ENCODE assay signal across 8 mouse cellular contexts in genomic region chr8:11469095-11469494, GRCm38 (mm10). TPM values are rescaled to one million over a fixed set of nuclear protein-coding genes. Genes with fewer than 3 reads are reported as not detected.
DNase-seq lines count a peak whose midpoint lies in the region; ATAC-seq and TF ChIP-seq lines count a peak whose summit lies in the region.

No protein-coding gene starts in this region.

- H3K9me3 ChIP-seq in hindbrain, embryonic 11.5 days (ENCODE audit: control insufficient read depth, low read length), result no peaks in the 10 kb centered on the region
- no peaks in the 10 kb centered on the region for H3K9me3 ChIP-seq in hindbrain, embryonic 16.5 days (ENCODE audit: control insufficient read depth, low read length)
- H3K9me3 ChIP-seq in kidney, postnatal 0 days (replicated peaks; ENCODE audit: low read length), result no peaks in the 10 kb centered on the region

- no peaks in the 10 kb centered on the region for H3K36me3 ChIP-seq in hindbrain, embryonic 11.5 days (ENCODE audit: control insufficient read depth, insufficient read depth, low read length)
- no peaks in the 10 kb centered on the region for H3K36me3 ChIP-seq in hindbrain, embryonic 16.5 days (ENCODE audit: control insufficient read depth, insufficient read depth, low read length)
- H3K36me3 ChIP-seq in kidney, postnatal 0 days (ENCODE audit: insufficient read depth, low read length), result no peaks in the 10 kb centered on the region
- H3K36me3 ChIP-seq in splenic B cell, adult 2 months (ENCODE audit: control insufficient read depth, insufficient read depth, low read length, poor library complexity, severe bottlenecking), result no peaks in the 10 kb centered on the region

- no peak overlapping the region for H3K27ac ChIP-seq in hindbrain, embryonic 11.5 days (ENCODE audit: low read depth, low read length)
- H3K27ac ChIP-seq in hindbrain, embryonic 16.5 days (ENCODE audit: low read depth, low read length), result no peak overlapping the region
- H3K27ac ChIP-seq in kidney, postnatal 0 days, result peak overlapping the region; percentile 91; the same call in 1 of the 2 replicates

- no peak overlapping the region for H3K4me2 ChIP-seq in hindbrain, embryonic 11.5 days (replicated peaks; ENCODE audit: low read depth, low read length)
- no peak overlapping the region for H3K4me2 ChIP-seq in hindbrain, embryonic 16.5 days (ENCODE audit: low read length)
- no peak overlapping the region for H3K4me2 ChIP-seq in kidney, postnatal 0 days (ENCODE audit: low read length)

- no peak overlapping the region for H3K4me3 ChIP-seq in hindbrain, embryonic 11.5 days (ENCODE audit: low read depth, low read length)
- H3K4me3 ChIP-seq in hindbrain, embryonic 16.5 days (ENCODE audit: low read length), result no peak overlapping the region
- H3K4me3 ChIP-seq in kidney, postnatal 0 days (replicated peaks; ENCODE audit: low read depth, low read length), result no peak overlapping the region

- intact Hi-C loops in left cerebral cortex, postnatal 36 days (cut with DNase I), result no loop called here

- TF ChIP-seq CTCF in kidney, postnatal 0 days (IDR thresholded peaks at IDR 0.05; ENCODE audit: low read depth), result peak; percentile 85

- ATAC-seq in hindbrain, embryonic 11.5 days (ENCODE audit: low FRiP score), result no peak
- no peak for ATAC-seq in hindbrain, embryonic 16.5 days
- ATAC-seq in kidney, postnatal 0 days (replicated peaks; ENCODE audit: low FRiP score, low read depth), result no peak
- no peak for ATAC-seq in frontal cortex, adult (ENCODE audit: low TSS enrichment)

- peak; percentile 40 for DNase-seq in hindbrain, embryonic 11.5 days (ENCODE audit: low spot score)
- DNase-seq in A20 (ENCODE audit: low read depth, low spot score) (peak; percentile 63), R1 (ENCODE audit: low read depth, low spot score) (peak; percentile 72)
- peak; percentile 63 for DNase-seq in kidney, postnatal 0 days (ENCODE audit: low spot score)
- DNase-seq in splenic B cell, adult 2 months (ENCODE audit: low read depth, low spot score), result peak; percentile 37
- DNase-seq in left cerebral cortex, postnatal 36 days (ENCODE audit: low spot score in 2 of 2), result no peak

- H3K27me3 ChIP-seq in hindbrain, embryonic 11.5 days (ENCODE audit: control insufficient read depth, insufficient read depth, low read length), result peaks cover under 1% of the 10 kb centered on the region; the same call in 1 of the 2 replicates
- peaks cover 3% of the 10 kb centered on the region; the same call in 1 of the 2 replicates for H3K27me3 ChIP-seq in hindbrain, embryonic 16.5 days (replicated peaks; ENCODE audit: control insufficient read depth, insufficient read depth, low read length)
- H3K27me3 ChIP-seq in kidney, postnatal 0 days (ENCODE audit: insufficient read depth, low read length), result no peaks in the 10 kb centered on the region
- H3K27me3 ChIP-seq in splenic B cell, adult 2 months (ENCODE audit: control insufficient read depth, insufficient read depth, low read length, poor library complexity, severe bottlenecking), result no peaks in the 10 kb centered on the region

- no peaks in the 10 kb centered on the region for H3K4me1 ChIP-seq in hindbrain, embryonic 11.5 days (replicated peaks; ENCODE audit: control insufficient read depth, insufficient read depth, low read length)
- no peaks in the 10 kb centered on the region for H3K4me1 ChIP-seq in hindbrain, embryonic 16.5 days (ENCODE audit: control insufficient read depth, insufficient read depth, low read depth, low read length)
- H3K4me1 ChIP-seq in kidney, postnatal 0 days (replicated peaks; ENCODE audit: insufficient read depth, low read length), result peaks cover 35% of the 10 kb centered on the region

- H3K9ac ChIP-seq in hindbrain, embryonic 11.5 days (ENCODE audit: low read depth, low read length), result no peak overlapping the region
- no peak overlapping the region for H3K9ac ChIP-seq in hindbrain, embryonic 16.5 days (ENCODE audit: low read depth, low read length)
- H3K9ac ChIP-seq in kidney, postnatal 0 days (ENCODE audit: low read depth, low read length), result no peak overlapping the region

- WGBS in hindbrain, embryonic 11.5 days, result 10% methylated on average over 3 of the region's 3 CpGs
- WGBS in hindbrain, embryonic 16.5 days, result 4% methylated on average over 3 of the region's 3 CpGs
- WGBS in kidney, postnatal 0 days, result 6% methylated on average over 3 of the region's 3 CpGs

RNA-seq across cellular contexts. Expression of gene Rab20, which starts 9.4 kb away (rescaled TPM):
- 0.83 and 1.3 TPM in 2 replicates for polyA plus RNA-seq in hindbrain, embryonic 11.5 days (2014; fragmentation: Nextera tagmentation; extraction: Ambion mirVana)
- 1.5 and 1.6 TPM in 2 replicates for polyA plus RNA-seq in hindbrain, embryonic 16.5 days (2015; fragmentation: Nextera tagmentation; extraction: Ambion mirVana)
- polyA plus RNA-seq in kidney, postnatal 0 days (2015; fragmentation: Nextera tagmentation; extraction: Ambion mirVana), result 44.3 and 48.0 TPM in 2 replicates
- under 1 TPM in 1 of 2 experiments, not detected in 1; 0.30 TPM for total RNA-seq in left cerebral cortex, postnatal 36 days (2021)

RNA-seq across cellular contexts. Expression of gene Naxd, which starts 28.2 kb away (rescaled TPM):
- polyA plus RNA-seq in hindbrain, embryonic 11.5 days (2014; fragmentation: Nextera tagmentation; extraction: Ambion mirVana), result 105 and 108 TPM in 2 replicates
- 133 and 146 TPM in 2 replicates for polyA plus RNA-seq in hindbrain, embryonic 16.5 days (2015; fragmentation: Nextera tagmentation; extraction: Ambion mirVana)
- 111 and 115 TPM in 2 replicates for polyA plus RNA-seq in kidney, postnatal 0 days (2015; fragmentation: Nextera tagmentation; extraction: Ambion mirVana)
- total RNA-seq in left cerebral cortex, postnatal 36 days (2021), result 10 to 100 TPM; 48.7 to 53.4 TPM

Comparison
In these comparisons a context has a peak if more than half of its experiments do, and no peak if none do; other contexts are left out.
1. DNase-seq: peak in hindbrain, embryonic 11.5 days (single experiment), A20 (single experiment), R1 (single experiment), kidney, postnatal 0 days (single experiment) and splenic B cell, adult 2 months (single experiment); none in left cerebral cortex, postnatal 36 days (0 of 2).
2. RNA of gene Rab20, which starts 9.4 kb away (polyA plus RNA-seq): 44.3 to 48.0 TPM in kidney, postnatal 0 days; 1.5 to 1.6 TPM in hindbrain, embryonic 16.5 days and 0.83 to 1.3 TPM in hindbrain, embryonic 11.5 days; every median in the first group is over 10 times any median in the second.